In the genomic region with DNA sequence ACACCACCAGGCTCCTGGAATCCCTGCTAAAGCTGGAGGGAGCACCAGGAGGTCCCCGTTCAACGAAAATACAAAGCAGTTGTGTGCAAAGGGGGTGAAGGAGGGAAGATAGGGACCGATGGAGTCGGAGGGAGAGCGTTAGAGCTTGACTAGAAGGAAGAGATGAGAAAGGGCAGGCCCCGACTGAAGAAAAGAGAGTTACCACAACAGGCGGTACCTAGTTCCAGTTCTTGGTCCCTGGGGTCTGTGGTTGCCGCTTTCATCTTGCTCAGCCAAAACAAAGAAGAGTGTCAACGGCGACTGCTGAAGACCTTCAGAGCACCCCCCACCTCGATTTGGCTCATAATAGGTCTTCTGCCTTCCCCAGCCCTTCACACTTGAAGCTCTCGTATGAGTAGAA, we compare ENCODE assay signal across 8 mouse cellular contexts. TPM values are rescaled to one million over a fixed set of nuclear protein-coding genes. Genes with fewer than 3 reads are reported as not detected.
DNase-seq lines count a peak whose midpoint lies in the region; ATAC-seq and TF ChIP-seq lines count a peak whose summit lies in the region.

No protein-coding gene starts in this region.

- DNase-seq in embryo, embryonic 11 days, result peak; percentile 43
- no peak for DNase-seq in embryo, embryonic 10 days (ENCODE audit: low spot score)
- peak in 1 of 2 experiments; percentile 41 for DNase-seq in spleen, adult 2 months (ENCODE audit: low read depth in 1 of 2, low spot score in 2 of 2)
- no peak for DNase-seq in spleen, adult 18-20 months
- DNase-seq in limb, embryonic 14.5 days (ENCODE audit: low spot score), result peak; percentile 15
- DNase-seq in frontal cortex, postnatal 10 days (ENCODE audit: low spot score in 2 of 2), result no peak
- no peak for DNase-seq in cerebellum, adult 11-12 months

- H3K27ac ChIP-seq in spleen, adult 2 months (ENCODE audit: insufficient read depth, low read length), result peak overlapping the region; percentile 85
- H3K27ac ChIP-seq in limb, embryonic 14.5 days (replicated peaks; ENCODE audit: low read depth, low read length), result peak overlapping the region; percentile 71
- peak overlapping the region; percentile 12; the same call in 1 of the 2 replicates for H3K27ac ChIP-seq in small intestine, adult 2 months (ENCODE audit: insufficient read depth, low read depth, low read length)

- no peaks in the 10 kb centered on the region for H3K9me3 ChIP-seq in limb, embryonic 14.5 days (ENCODE audit: control insufficient read depth, low read length)

- no peak for TF ChIP-seq POLR2A in spleen, adult 2 months (IDR thresholded peaks at IDR 0.05; ENCODE audit: low read depth, low read length)
- no peak for TF ChIP-seq POLR2A in limb, embryonic 14.5 days (IDR thresholded peaks at IDR 0.05; ENCODE audit: borderline replicate concordance, extremely low read depth, insufficient read depth, insufficient read length)
- no peak for TF ChIP-seq POLR2A in small intestine, adult 2 months (IDR thresholded peaks at IDR 0.05; ENCODE audit: low read depth, low read length)

- H3K9ac ChIP-seq in limb, embryonic 14.5 days (ENCODE audit: low read depth, low read length, severe bottlenecking), result peak overlapping the region; percentile 76

- WGBS in spleen, adult 2 months, result 4% methylated on average over 12 of the region's 12 CpGs
- 6% methylated on average over 12 of the region's 12 CpGs for WGBS in limb, embryonic 14.5 days
- WGBS in small intestine, adult 2 months, result 12% methylated on average over 12 of the region's 12 CpGs

- H3K27me3 ChIP-seq in spleen, adult 2 months (ENCODE audit: control insufficient read depth, insufficient read depth, low read length), result no peaks in the 10 kb centered on the region
- H3K27me3 ChIP-seq in limb, embryonic 14.5 days (ENCODE audit: control insufficient read depth, insufficient read depth, low read length), result no peaks in the 10 kb centered on the region
- no peaks in the 10 kb centered on the region for H3K27me3 ChIP-seq in small intestine, adult 2 months (ENCODE audit: control insufficient read depth, insufficient read depth, low read length)

- no peak for ATAC-seq in limb, embryonic 14.5 days (ENCODE audit: low FRiP score, low read depth)

- H3K36me3 ChIP-seq in spleen, adult 2 months (ENCODE audit: control insufficient read depth, insufficient read depth, low read length), result no peaks in the 10 kb centered on the region
- H3K36me3 ChIP-seq in limb, embryonic 14.5 days (ENCODE audit: control insufficient read depth, insufficient read depth, low read length), result no peaks in the 10 kb centered on the region
- no peaks in the 10 kb centered on the region for H3K36me3 ChIP-seq in small intestine, adult 2 months (ENCODE audit: control insufficient read depth, insufficient read depth, low read length)

- H3K4me1 ChIP-seq in spleen, adult 2 months (ENCODE audit: control insufficient read depth, insufficient read depth, insufficient read length), result peaks cover 9% of the 10 kb centered on the region
- peaks cover 11% of the 10 kb centered on the region for H3K4me1 ChIP-seq in limb, embryonic 14.5 days (ENCODE audit: control insufficient read depth, insufficient read depth, low read length)
- H3K4me1 ChIP-seq in small intestine, adult 2 months (ENCODE audit: control insufficient read depth, insufficient read depth, insufficient read length, low read length), result peaks cover 5% of the 10 kb centered on the region; the same call in 1 of the 2 replicates

- peak overlapping the region; percentile 73 for H3K4me2 ChIP-seq in limb, embryonic 14.5 days (replicated peaks; ENCODE audit: low read depth, low read length, severe bottlenecking)

- peak overlapping the region; percentile 94 for H3K4me3 ChIP-seq in spleen, adult 2 months (ENCODE audit: extremely low read depth, insufficient read depth, insufficient read length)
- H3K4me3 ChIP-seq in limb, embryonic 14.5 days (replicated peaks; ENCODE audit: low read length), result peak overlapping the region; percentile 96
- peak overlapping the region; percentile 87 for H3K4me3 ChIP-seq in small intestine, adult 2 months (ENCODE audit: low read depth, low read length)

- TF ChIP-seq CTCF in spleen, adult 2 months (IDR thresholded peaks at IDR 0.05; ENCODE audit: extremely low read depth, insufficient read depth, insufficient read length, insufficient replicate concordance), result no peak
- TF ChIP-seq CTCF in small intestine, adult 2 months (IDR thresholded peaks at IDR 0.05; ENCODE audit: extremely low read depth, insufficient read length, insufficient replicate concordance, low read depth, low read length), result no peak

RNA-seq across cellular contexts. Expression of gene Cbll1, which starts 0.8 kb away (rescaled TPM):
- polyA plus RNA-seq in spleen, adult 2 months (2012; rRNA removed), result 6.9 and 8.6 TPM in 2 replicates
- 11.2 and 12.2 TPM in 2 replicates for polyA plus RNA-seq in limb, embryonic 14.5 days (2012; rRNA removed)
- polyA plus RNA-seq in limb, embryonic 14.5 days (2014; fragmentation: Nextera tagmentation; extraction: Ambion mirVana), result 16.9 and 19.7 TPM in 2 replicates
- polyA plus RNA-seq in small intestine, adult 2 months (2012; rRNA removed), result 1.8 and 4.1 TPM in 2 replicates

RNA-seq across cellular contexts. Expression of gene Slc26a4, which starts 59.6 kb away (rescaled TPM):
- polyA plus RNA-seq in spleen, adult 2 months (2012; rRNA removed), result not detected in 2 replicates
- 0.05 and 0.06 TPM in 2 replicates for polyA plus RNA-seq in limb, embryonic 14.5 days (2012; rRNA removed)
- not detected in 2 replicates for polyA plus RNA-seq in limb, embryonic 14.5 days (2014; fragmentation: Nextera tagmentation; extraction: Ambion mirVana)
- 0.04 and 0.16 TPM in 2 replicates for polyA plus RNA-seq in small intestine, adult 2 months (2012; rRNA removed)

Comparison
In these comparisons a context has a peak if more than half of its experiments do, and no peak if none do; other contexts are left out.
1. DNase-seq: peak in embryo, embryonic 11 days (single experiment) and limb, embryonic 14.5 days (single experiment); none in embryo, embryonic 10 days (single experiment), spleen, adult 18-20 months (0 of 2), frontal cortex, postnatal 10 days (0 of 2) and cerebellum, adult 11-12 months (single experiment).
2. H3K27ac ChIP-seq: peak in every context shown above with its lines; median percentile 85 in spleen, adult 2 months; 71 in limb, embryonic 14.5 days; 12 in small intestine, adult 2 months.
3. Peak in every context shown above with its lines, with median percentiles within 50 percentile points of each other: H3K4me3 ChIP-seq.